Mouse (Mus musculus) granulocyte monocyte progenitor cell, adult 5-6 weeks (primary cell): ENCODE measurements around the gene Olfr1446. TPM values are rescaled to one million over a fixed set of nuclear protein-coding genes. Genes with fewer than 3 reads are reported as not detected.

ENCODE experiments used
- ATAC-seq: replicated peaks from 2 replicates; pipeline ENCODE4 v1.8.0; 2016; ENCODE audit warnings: mild to moderate bottlenecking, moderate TSS enrichment, inconsistent platforms; ENCODE audit not compliant: poor library complexity, severe bottlenecking
- total RNA-seq, 2 experiments: library from RNA; stranded (forward) in 1 of 2; stranded (reverse) in 1 of 2; fragments of 200-712, 200-1000 nt in 1 of 2; fragments of >200 nt in 1 of 2; fragmentation: Nextera tagmentation in 1 of 2; gene quantifications; 2 replicates each; pipeline ENCODE4 v1.2.3; 2014 to 2017

Gene Olfr1446
- total RNA-seq (2014; fragmentation: Nextera tagmentation) (not detected in 2 replicates), total RNA-seq (2017) (not detected in 2 replicates)

DNA sequence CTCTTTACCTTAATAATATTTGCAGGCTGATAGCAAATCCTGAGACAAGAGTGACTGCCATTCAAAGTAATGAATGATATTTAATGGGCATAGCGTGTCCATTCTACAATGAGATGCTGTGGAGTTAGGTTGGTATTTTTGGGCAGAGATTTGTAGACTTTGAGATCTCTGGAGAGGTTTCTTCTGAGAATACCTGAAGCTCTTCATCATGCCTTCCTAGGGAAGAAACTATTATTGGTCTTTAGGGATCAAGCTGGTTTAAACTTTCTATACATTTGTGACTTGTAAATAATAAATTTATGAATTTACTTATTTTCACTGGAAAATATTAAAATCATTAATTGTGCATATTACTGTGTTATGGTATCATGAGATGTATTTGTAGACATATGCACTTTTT, at the start of gene Olfr1446:
TSS of gene Olfr1446 (minus strand) at position 101 of the 400 bp plus-strand sequence.
- ATAC-seq = no peak

GRCm38 (mm10) chr19:12930540-12930939, 37.2 kb upstream of the Olfr1446 start, which contains the start of gene Olfr1449:
Gene Olfr1449, plus strand, starts transcription at chr19:12930840.
- ATAC-seq = no peak

- no peak for ATAC-seq
Observed at GRCm38 (mm10) chr19:12924319-12924718, 31.0 kb upstream of the Olfr1446 start, which contains the start of gene Olfr1448. Gene Olfr1448, minus strand, starts transcription at chr19:12924419.

GRCm38 (mm10) chr19:12903643-12904042, 10.3 kb upstream of the Olfr1446 start, which contains the start of gene Olfr1447:
Gene Olfr1447, minus strand, starts transcription at chr19:12903743.
- no peak for ATAC-seq

DNA sequence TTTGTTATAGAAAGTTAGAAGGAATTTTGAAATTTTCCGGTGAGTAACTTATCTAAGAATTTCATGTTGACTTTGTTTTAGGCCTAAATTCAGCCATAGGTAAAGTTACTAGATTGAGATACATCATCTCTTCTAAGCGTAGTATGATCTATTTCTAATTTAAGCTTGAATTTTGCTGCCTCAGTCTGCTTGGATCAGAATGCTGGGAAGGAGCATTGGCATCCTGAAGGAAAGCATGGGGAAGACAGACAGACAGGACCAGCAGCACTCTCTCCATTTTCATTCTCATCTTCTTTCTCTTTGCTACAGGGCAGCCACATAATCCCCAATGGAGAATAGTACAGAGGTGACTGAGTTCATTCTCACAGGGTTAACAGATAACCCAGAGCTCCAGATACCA, 9.8 kb downstream of the Olfr1446 start, which contains the start of gene Olfr1445:
TSS of gene Olfr1445 (plus strand) at position 301 of the 400 bp plus-strand sequence.
- ATAC-seq = no peak

DNA sequence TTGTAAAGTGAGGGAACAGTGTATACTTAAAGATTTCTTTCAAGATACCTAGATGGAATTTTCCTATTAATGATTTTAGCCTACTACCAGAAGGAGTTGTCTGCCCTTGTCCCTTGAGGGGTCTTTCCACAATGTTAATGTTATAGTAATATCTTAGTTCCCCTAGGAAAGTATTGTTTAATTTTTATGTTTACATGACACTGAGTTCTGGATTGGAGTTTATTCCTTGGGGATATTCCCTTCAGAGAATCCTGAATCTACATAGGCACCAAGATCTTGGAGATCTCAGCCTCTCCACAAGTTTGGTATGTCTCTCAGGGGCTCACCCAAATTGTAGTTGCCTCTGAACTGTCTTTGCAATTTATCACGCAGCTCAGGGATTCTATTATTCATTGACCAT, 36.3 kb downstream of the Olfr1446 start, which contains the start of gene Olfr1444:
TSS of gene Olfr1444 (plus strand) at position 301 of the 400 bp plus-strand sequence.
- no peak for ATAC-seq

DNA sequence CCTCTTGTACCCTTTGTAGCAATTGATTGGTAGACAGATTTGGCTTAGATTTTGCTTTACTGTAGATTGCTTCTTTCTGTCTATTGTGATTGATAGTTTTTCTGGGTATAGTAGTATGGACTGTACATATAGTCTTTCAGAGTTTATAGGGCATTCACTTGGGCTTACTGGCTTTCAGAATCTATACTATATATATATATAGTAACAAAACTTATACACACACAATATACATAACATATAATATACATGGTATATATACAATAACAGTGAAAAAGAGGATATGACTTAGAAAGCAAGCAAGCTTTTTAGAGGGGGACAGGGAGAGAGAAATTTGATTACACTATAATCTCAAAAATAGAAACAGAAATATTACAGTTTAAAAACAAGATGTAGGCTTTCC, 46.9 kb downstream of the Olfr1446 start, which contains the start of gene Gm5244:
TSS of gene Gm5244 (plus strand) at position 301 of the 400 bp plus-strand sequence.
- no peak for ATAC-seq

DNA sequence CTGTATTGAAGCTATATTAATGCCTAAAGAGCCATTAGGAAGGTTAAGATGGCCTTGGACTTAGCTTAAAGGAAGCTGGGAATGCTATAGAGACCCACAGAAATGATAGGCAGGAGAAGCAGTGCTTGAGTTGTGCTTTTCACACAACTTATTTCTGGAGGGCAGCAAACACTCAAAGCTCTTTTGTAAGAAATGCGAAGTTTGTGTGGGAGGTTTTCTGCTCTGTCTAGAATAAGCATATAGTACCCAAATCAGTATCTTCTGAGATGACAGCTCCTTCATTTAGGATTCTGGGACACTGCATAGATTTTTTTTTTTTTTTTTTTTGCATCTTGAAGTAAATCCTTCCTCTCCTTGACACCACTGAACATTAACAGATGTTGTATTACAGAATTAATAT, 54.8 kb downstream of the Olfr1446 start:
- no peak for ATAC-seq

Other genes with a start within 250 kb of the Olfr1446 start
- gene Olfr1442, start 223.1 kb downstream of the Olfr1446 start, total RNA-seq (2014; fragmentation: Nextera tagmentation) = not detected in 2 replicates
- gene Olfr1442, start 223.1 kb downstream of the Olfr1446 start, total RNA-seq (2017) = not detected in 2 replicates
- not detected in 2 replicates for gene Olfr1443, start 215.4 kb downstream of the Olfr1446 start, total RNA-seq (2014; fragmentation: Nextera tagmentation)
- not detected in 2 replicates for gene Olfr1443, start 215.4 kb downstream of the Olfr1446 start, total RNA-seq (2017)
- not detected in 2 replicates for gene Keg1, start 197.7 kb downstream of the Olfr1446 start, total RNA-seq (2014; fragmentation: Nextera tagmentation)
- gene Keg1, start 197.7 kb downstream of the Olfr1446 start, total RNA-seq (2017) = not detected in 2 replicates
- gene Cntf, start 127.9 kb downstream of the Olfr1446 start, total RNA-seq (2014; fragmentation: Nextera tagmentation) = 8.0 TPM in 1 of 2 replicates, not detected in the other
- gene Cntf, start 127.9 kb downstream of the Olfr1446 start, total RNA-seq (2017) = 1.2 and 1.4 TPM in 2 replicates
- gene Zfp91, start 97.4 kb downstream of the Olfr1446 start, total RNA-seq (2014; fragmentation: Nextera tagmentation) = 58.7 and 61.6 TPM in 2 replicates
- 89.3 and 100 TPM in 2 replicates for gene Zfp91, start 97.4 kb downstream of the Olfr1446 start, total RNA-seq (2017)
- gene Lpxn, start 97.3 kb downstream of the Olfr1446 start, total RNA-seq (2014; fragmentation: Nextera tagmentation) = 7.8 and 9.9 TPM in 2 replicates
- gene Lpxn, start 97.3 kb downstream of the Olfr1446 start, total RNA-seq (2017) = 6.4 and 10.6 TPM in 2 replicates
- gene Gm5244, start 46.8 kb downstream of the Olfr1446 start, total RNA-seq (2014; fragmentation: Nextera tagmentation) = not detected in 2 replicates
- not detected in 2 replicates for gene Gm5244, start 46.8 kb downstream of the Olfr1446 start, total RNA-seq (2017)
- gene Olfr1444, start 36.2 kb downstream of the Olfr1446 start, total RNA-seq (2014; fragmentation: Nextera tagmentation) = not detected in 2 replicates
- not detected in 2 replicates for gene Olfr1444, start 36.2 kb downstream of the Olfr1446 start, total RNA-seq (2017)
- not detected in 2 replicates for gene Olfr1445, start 9.7 kb downstream of the Olfr1446 start, total RNA-seq (2014; fragmentation: Nextera tagmentation)
- not detected in 2 replicates for gene Olfr1445, start 9.7 kb downstream of the Olfr1446 start, total RNA-seq (2017)
- not detected in 2 replicates for gene Olfr1447, start 10.2 kb upstream of the Olfr1446 start, total RNA-seq (2014; fragmentation: Nextera tagmentation)
- gene Olfr1447, start 10.2 kb upstream of the Olfr1446 start, total RNA-seq (2017) = not detected in 2 replicates
- gene Olfr1448, start 30.9 kb upstream of the Olfr1446 start, total RNA-seq (2014; fragmentation: Nextera tagmentation) = not detected in 2 replicates
- gene Olfr1448, start 30.9 kb upstream of the Olfr1446 start, total RNA-seq (2017) = not detected in 2 replicates
- not detected in 2 replicates for gene Olfr1449, start 37.3 kb upstream of the Olfr1446 start, total RNA-seq (2014; fragmentation: Nextera tagmentation)
- not detected in 2 replicates for gene Olfr1449, start 37.3 kb upstream of the Olfr1446 start, total RNA-seq (2017)
- not detected in 2 replicates for gene Olfr1450, start 56.7 kb upstream of the Olfr1446 start, total RNA-seq (2014; fragmentation: Nextera tagmentation)
- gene Olfr1450, start 56.7 kb upstream of the Olfr1446 start, total RNA-seq (2017) = not detected in 2 replicates
- not detected in 2 replicates for gene Olfr1451, start 101.5 kb upstream of the Olfr1446 start, total RNA-seq (2014; fragmentation: Nextera tagmentation)
- gene Olfr1451, start 101.5 kb upstream of the Olfr1446 start, total RNA-seq (2017) = not detected in 2 replicates
- not detected in 2 replicates for gene Olfr1453, start 134.8 kb upstream of the Olfr1446 start, total RNA-seq (2014; fragmentation: Nextera tagmentation)
- gene Olfr1453, start 134.8 kb upstream of the Olfr1446 start, total RNA-seq (2017) = not detected in 2 replicates
- not detected in 2 replicates for gene Olfr1454, start 167.1 kb upstream of the Olfr1446 start, total RNA-seq (2014; fragmentation: Nextera tagmentation)
- gene Olfr1454, start 167.1 kb upstream of the Olfr1446 start, total RNA-seq (2017) = not detected in 2 replicates
- gene Olfr1457, start 204.4 kb upstream of the Olfr1446 start, total RNA-seq (2014; fragmentation: Nextera tagmentation) = not detected in 2 replicates
- gene Olfr1457, start 204.4 kb upstream of the Olfr1446 start, total RNA-seq (2017) = not detected in 2 replicates
- gene Olfr1458, start 213.3 kb upstream of the Olfr1446 start, total RNA-seq (2014; fragmentation: Nextera tagmentation) = not detected in 2 replicates
- gene Olfr1458, start 213.3 kb upstream of the Olfr1446 start, total RNA-seq (2017) = not detected in 2 replicates